Mouse (Mus musculus): ENCODE data around the gene Tgif1. TPM values are rescaled to one million over a fixed set of nuclear protein-coding genes. Genes with fewer than 3 reads are reported as not detected.

The Tgif1 gene
- polyA plus RNA-seq, 1 experiment = 20.7 TPM

- WGBS = 84% methylated on average over 4 of the region's 4 CpGs
- no peak overlapping the region for H3K27ac ChIP-seq (ENCODE audit: insufficient read depth, low read depth, low read length)
- H3K27me3 ChIP-seq (replicated peaks; ENCODE audit: control insufficient read depth, insufficient read depth, low read length) = no peaks in the 10 kb centered on the region
- no peak for DNase-seq
- H3K36me3 ChIP-seq (ENCODE audit: control insufficient read depth, insufficient read depth, low read length) = no peaks in the 10 kb centered on the region
- peaks cover 3% of the 10 kb centered on the region; the same call in 1 of the 2 replicates for H3K4me1 ChIP-seq (ENCODE audit: control insufficient read depth, insufficient read depth, low read length)
- no peak for TF ChIP-seq POLR2A (IDR thresholded peaks at IDR 0.05; ENCODE audit: low read depth, low read length)
- TF ChIP-seq CTCF (conservative IDR thresholded peaks at IDR 0.05; ENCODE audit: insufficient read depth, insufficient read length, low read depth, low read length) = no peak
- no peak overlapping the region for H3K4me3 ChIP-seq (ENCODE audit: insufficient read depth, low read depth, low read length)
Observed at GRCm38 (mm10) chr17:70795196-70795595, 58.1 kb downstream of the Tgif1 start.

DNA sequence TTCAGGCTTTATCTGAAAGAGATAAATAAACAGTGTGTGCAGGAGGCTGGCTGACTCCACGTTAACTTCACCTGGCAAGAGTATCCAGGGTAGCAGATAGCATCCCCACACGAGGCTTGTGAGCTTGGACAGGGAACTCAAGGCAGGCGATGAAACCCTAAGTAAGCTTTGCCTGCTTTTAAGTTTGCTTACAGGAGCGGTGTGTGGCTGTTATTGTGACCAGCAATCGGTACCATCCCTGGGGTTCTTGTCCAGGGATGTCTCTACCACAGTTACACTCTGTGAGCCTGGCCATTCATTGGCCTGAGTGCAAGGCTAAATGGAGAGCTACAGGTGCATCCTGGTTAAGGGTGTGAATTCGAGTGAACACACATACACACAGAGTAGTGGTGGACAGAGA, 58.6 kb downstream of the Tgif1 start:
- Histone ChIP-seq H3K27ac (ENCODE audit: insufficient read depth, low read depth, low read length) (no peak overlapping the region), H3K27me3 (replicated peaks; ENCODE audit: control insufficient read depth, insufficient read depth, low read length) (no peaks in the 10 kb centered on the region)
- WGBS = 63% methylated on average over 6 of the region's 6 CpGs

DNA sequence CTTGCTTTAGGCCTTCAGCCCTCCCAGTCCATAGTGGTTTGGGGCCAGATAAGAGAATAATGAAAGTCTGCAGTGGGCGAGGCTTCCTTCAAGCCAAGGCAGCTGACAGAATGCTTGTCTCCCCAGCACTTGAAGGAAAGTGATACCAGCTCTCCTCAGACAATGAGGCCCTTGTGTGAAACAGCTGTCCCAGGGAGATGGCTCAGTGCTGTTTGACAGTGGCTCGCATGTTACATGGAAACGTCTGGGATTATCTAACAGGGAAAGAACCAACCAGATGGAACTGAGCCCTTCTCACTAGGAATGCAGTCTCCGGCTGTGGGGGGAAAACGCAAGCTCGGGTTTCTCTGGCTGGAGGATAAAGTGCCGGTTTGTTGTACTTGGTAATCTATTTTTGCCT, 59.1 kb downstream of the Tgif1 start:
- H3K27me3 ChIP-seq (replicated peaks; ENCODE audit: control insufficient read depth, insufficient read depth, low read length) = no peaks in the 10 kb centered on the region
- WGBS = 44% methylated on average over 7 of the region's 7 CpGs
- no peak overlapping the region for H3K4me3 ChIP-seq (ENCODE audit: insufficient read depth, low read depth, low read length)
- H3K36me3 ChIP-seq (ENCODE audit: control insufficient read depth, insufficient read depth, low read length) = no peaks in the 10 kb centered on the region
- H3K27ac ChIP-seq (ENCODE audit: insufficient read depth, low read depth, low read length) = no peak overlapping the region
- peaks cover 3% of the 10 kb centered on the region; the same call in 1 of the 2 replicates for H3K4me1 ChIP-seq (ENCODE audit: control insufficient read depth, insufficient read depth, low read length)
- TF ChIP-seq CTCF (conservative IDR thresholded peaks at IDR 0.05; ENCODE audit: insufficient read depth, insufficient read length, low read depth, low read length) (no peak), POLR2A (IDR thresholded peaks at IDR 0.05; ENCODE audit: low read depth, low read length) (no peak)
- DNase-seq = no peak

More for the DNA sequence above, 58.6 kb downstream of the Tgif1 start:
- H3K4me1 ChIP-seq (ENCODE audit: control insufficient read depth, insufficient read depth, low read length) = peaks cover 3% of the 10 kb centered on the region; the same call in 1 of the 2 replicates
- H3K4me3 ChIP-seq (ENCODE audit: insufficient read depth, low read depth, low read length) = no peak overlapping the region
- no peak for TF ChIP-seq CTCF (conservative IDR thresholded peaks at IDR 0.05; ENCODE audit: insufficient read depth, insufficient read length, low read depth, low read length)
- no peak for TF ChIP-seq POLR2A (IDR thresholded peaks at IDR 0.05; ENCODE audit: low read depth, low read length)
- no peaks in the 10 kb centered on the region for H3K36me3 ChIP-seq (ENCODE audit: control insufficient read depth, insufficient read depth, low read length)
- DNase-seq = no peak

Other genes with a start within 250 kb of the Tgif1 start
- gene Myom1, start 149.1 kb upstream of the Tgif1 start, polyA plus RNA-seq (2012; rRNA removed) = 2.8 and 4.3 TPM in 2 replicates
- 119 and 160 TPM in 2 replicates for gene Myl12a, start 149.3 kb upstream of the Tgif1 start, polyA plus RNA-seq (2012; rRNA removed)

Data from kidney, adult 2 months (tissue).